Mouse (Mus musculus) brain, embryonic 14.5 days (tissue): Measurements from ENCODE around the gene Apon.
"Not testable (repeated sequence)": the region's sequence is repeated elsewhere in the genome, so short reads cannot be mapped to it uniquely, and the experiment has no call there.

Source experiments
- CTCF ChIP-seq: fragments of 200-500 bp; IDR thresholded peaks from 2 replicates; pipeline ENCODE4 v1.5.1; 2012; ENCODE audit warnings: inconsistent platforms, mild to moderate bottlenecking, moderate library complexity, borderline replicate concordance; ENCODE audit not compliant: insufficient read depth, insufficient read length; ENCODE audit errors: extremely low read depth
- POLR2A ChIP-seq: fragments of 200-500 bp; IDR thresholded peaks from 2 replicates; pipeline ENCODE4 v1.6.1; 2012; ENCODE audit warnings: mild to moderate bottlenecking, inconsistent platforms, borderline replicate concordance; ENCODE audit not compliant: poor library complexity, insufficient read depth, insufficient read length, severe bottlenecking; ENCODE audit errors: extremely low read depth

- not testable (repeated sequence) for TF ChIP-seq POLR2A, CTCF
Measured at GRCm38 (mm10) chr10:128260376-128260775, 6.5 kb downstream of the Apon start.
